Mouse (Mus musculus): ENCODE data around the gene Twf2. TPM values are rescaled to one million over a fixed set of nuclear protein-coding genes. Genes with fewer than 3 reads are reported as not detected.

Twf2 gene
- polyA plus RNA-seq, 1 experiment from 2014 or later: 76.4 TPM

GRCm38 (mm10) chr9:106199535-106200272, 3.2 kb upstream of the Twf2 start, which contains the start of gene Ppm1m:
Gene Ppm1m, minus strand, starts transcription at chr9:106199746.
- whole genome bisulfite sequencing: 45% methylated on average over 18 of the region's 18 CpGs
- peak; percentile 5; the same call in 1 of the 2 replicates for ATAC-seq (ENCODE audit: borderline replicate concordance, extremely low read depth, low FRiP score, low TSS enrichment)
- Histone ChIP-seq H3K9me3 (no peaks in the 10 kb centered on the region), H3K9ac (peak within 1 kb of the TSS; percentile 76), H3K4me1 (peaks cover 33% of the 10 kb centered on the region), H3K4me3 (peak within 1 kb of the TSS; percentile 66), H3K27me3 (no peaks in the 10 kb centered on the region), H3K27ac (peak within 1 kb of the TSS; percentile 50), H3K4me2 (peak within 1 kb of the TSS; percentile 69), H3K36me3 (peaks cover 12% of the 10 kb centered on the region; the same call in 1 of the 2 replicates)

GRCm38 (mm10) chr9:106201895-106202294, 1.0 kb upstream of the Twf2 start:
- no peaks in the 10 kb centered on the region for H3K9me3 ChIP-seq
- peaks cover 43% of the 10 kb centered on the region for H3K4me1 ChIP-seq
- no peak overlapping the region for H3K9ac ChIP-seq
- no peaks in the 10 kb centered on the region for H3K27me3 ChIP-seq
- H3K36me3 ChIP-seq: peaks cover 2% of the 10 kb centered on the region; the same call in 1 of the 2 replicates
- 73% methylated on average over 3 of the region's 3 CpGs for WGBS
- H3K4me3 ChIP-seq: no peak overlapping the region
- H3K4me2 ChIP-seq: peak overlapping the region; percentile 65
- no peak for ATAC-seq (ENCODE audit: borderline replicate concordance, extremely low read depth, low FRiP score, low TSS enrichment)
- no peak overlapping the region for H3K27ac ChIP-seq

GRCm38 (mm10) chr9:106203990-106204851, 1.3 kb downstream of the Twf2 start:
- ATAC-seq (ENCODE audit: borderline replicate concordance, extremely low read depth, low FRiP score, low TSS enrichment): no peak
- H3K4me1 ChIP-seq: peaks cover 40% of the 10 kb centered on the region
- WGBS: 54% methylated on average over 7 of the region's 7 CpGs
- no peaks in the 10 kb centered on the region for H3K27me3 ChIP-seq
- peak overlapping the region; percentile 65 for H3K4me2 ChIP-seq
- H3K27ac ChIP-seq: peak overlapping the region; percentile 32; the same call in 1 of the 2 replicates
- peak overlapping the region; percentile 53 for H3K4me3 ChIP-seq
- no peaks in the 10 kb centered on the region for H3K9me3 ChIP-seq
- H3K36me3 ChIP-seq: no peaks in the 10 kb centered on the region
- peak overlapping the region; percentile 68 for H3K9ac ChIP-seq

GRCm38 (mm10) chr9:106205713-106206290, 2.9 kb downstream of the Twf2 start:
- H3K4me3 ChIP-seq: no peak overlapping the region
- no peak overlapping the region for H3K4me2 ChIP-seq
- no peak overlapping the region for H3K9ac ChIP-seq
- H3K27me3 ChIP-seq: no peaks in the 10 kb centered on the region
- peaks cover 31% of the 10 kb centered on the region for H3K4me1 ChIP-seq
- no peaks in the 10 kb centered on the region for H3K36me3 ChIP-seq
- no peak overlapping the region for H3K27ac ChIP-seq
- no peak for ATAC-seq (ENCODE audit: borderline replicate concordance, extremely low read depth, low FRiP score, low TSS enrichment)
- WGBS: 66% methylated on average over 7 of the region's 7 CpGs
- H3K9me3 ChIP-seq: no peaks in the 10 kb centered on the region

GRCm38 (mm10) chr9:106206515-106206914, 3.6 kb downstream of the Twf2 start:
- no peak for ATAC-seq (ENCODE audit: borderline replicate concordance, extremely low read depth, low FRiP score, low TSS enrichment)
- Histone ChIP-seq H3K4me2 (no peak overlapping the region), H3K27me3 (no peaks in the 10 kb centered on the region), H3K4me1 (peaks cover 34% of the 10 kb centered on the region), H3K36me3 (no peaks in the 10 kb centered on the region), H3K9me3 (no peaks in the 10 kb centered on the region), H3K9ac (no peak overlapping the region), H3K27ac (no peak overlapping the region), H3K4me3 (no peak overlapping the region)
- 76% methylated on average over 2 of the region's 2 CpGs for WGBS

GRCm38 (mm10) chr9:106208181-106208580, 5.3 kb downstream of the Twf2 start:
- Histone ChIP-seq H3K27ac (no peak overlapping the region), H3K4me1 (peaks cover 41% of the 10 kb centered on the region), H3K4me3 (no peak overlapping the region), H3K27me3 (no peaks in the 10 kb centered on the region), H3K4me2 (no peak overlapping the region), H3K36me3 (peaks cover 9% of the 10 kb centered on the region; the same call in 1 of the 2 replicates), H3K9ac (no peak overlapping the region), H3K9me3 (no peaks in the 10 kb centered on the region)
- 71% methylated on average over 5 of the region's 5 CpGs for WGBS
- no peak for ATAC-seq (ENCODE audit: borderline replicate concordance, extremely low read depth, low FRiP score, low TSS enrichment)

GRCm38 (mm10) chr9:106209954-106210353, 7.0 kb downstream of the Twf2 start:
- Histone ChIP-seq H3K9ac (no peak overlapping the region), H3K4me1 (peaks cover 25% of the 10 kb centered on the region), H3K4me2 (no peak overlapping the region), H3K4me3 (no peak overlapping the region), H3K36me3 (peaks cover 27% of the 10 kb centered on the region), H3K9me3 (no peaks in the 10 kb centered on the region), H3K27ac (no peak overlapping the region), H3K27me3 (no peaks in the 10 kb centered on the region)
- 88% methylated on average over 4 of the region's 4 CpGs for WGBS
- no peak for ATAC-seq (ENCODE audit: borderline replicate concordance, extremely low read depth, low FRiP score, low TSS enrichment)

GRCm38 (mm10) chr9:106210853-106211609, 8.1 kb downstream of the Twf2 start:
- WGBS: 59% methylated on average over 9 of the region's 9 CpGs
- peak overlapping the region; percentile 54 for H3K4me2 ChIP-seq
- H3K9ac ChIP-seq: peak overlapping the region; percentile 32; the same call in 1 of the 2 replicates
- H3K36me3 ChIP-seq: peaks cover 33% of the 10 kb centered on the region
- no peaks in the 10 kb centered on the region for H3K9me3 ChIP-seq
- peaks cover 20% of the 10 kb centered on the region for H3K4me1 ChIP-seq
- H3K27ac ChIP-seq: peak overlapping the region; percentile 81
- H3K4me3 ChIP-seq: peak overlapping the region; percentile 25; the same call in 1 of the 2 replicates
- no peaks in the 10 kb centered on the region for H3K27me3 ChIP-seq
- ATAC-seq (ENCODE audit: borderline replicate concordance, extremely low read depth, low FRiP score, low TSS enrichment): peak; percentile 16; the same call in 1 of the 2 replicates

GRCm38 (mm10) chr9:106211680-106212593, 9.0 kb downstream of the Twf2 start:
- H3K27ac ChIP-seq: peak overlapping the region; percentile 81
- H3K27me3 ChIP-seq: no peaks in the 10 kb centered on the region
- WGBS: 21% methylated on average over 37 of the region's 37 CpGs
- H3K4me2 ChIP-seq: peak overlapping the region; percentile 54
- peak; percentile 76 for ATAC-seq (ENCODE audit: borderline replicate concordance, extremely low read depth, low FRiP score, low TSS enrichment)
- H3K9me3 ChIP-seq: no peaks in the 10 kb centered on the region
- H3K36me3 ChIP-seq: peaks cover 33% of the 10 kb centered on the region
- peak overlapping the region; percentile 25 for H3K4me3 ChIP-seq
- peak overlapping the region; percentile 32; the same call in 1 of the 2 replicates for H3K9ac ChIP-seq
- peaks cover 15% of the 10 kb centered on the region for H3K4me1 ChIP-seq

GRCm38 (mm10) chr9:106212594-106212981, 9.7 kb downstream of the Twf2 start:
- Histone ChIP-seq H3K4me3 (no peak overlapping the region), H3K9me3 (no peaks in the 10 kb centered on the region), H3K27ac (no peak overlapping the region), H3K27me3 (no peaks in the 10 kb centered on the region), H3K4me2 (no peak overlapping the region), H3K36me3 (peaks cover 33% of the 10 kb centered on the region), H3K9ac (no peak overlapping the region), H3K4me1 (peaks cover 15% of the 10 kb centered on the region)
- 62% methylated on average over 12 of the region's 12 CpGs for WGBS
- ATAC-seq (ENCODE audit: borderline replicate concordance, extremely low read depth, low FRiP score, low TSS enrichment): no peak

Data from lung, embryonic 15.5 days (tissue).